Mouse (Mus musculus) kidney, postnatal 4 days (tissue): ENCODE results near the gene Clec16a.
A peak's percentile ranks its signal among the peaks of the same experiment; 100 is the strongest.

Source experiments
- DNase-seq, 2 experiments: peaks; one replicate each; pipeline ENCODE4 v3.0.0; 2021; ENCODE audit warnings: mixed read lengths in 2 of 2

The Clec16a gene

DNA sequence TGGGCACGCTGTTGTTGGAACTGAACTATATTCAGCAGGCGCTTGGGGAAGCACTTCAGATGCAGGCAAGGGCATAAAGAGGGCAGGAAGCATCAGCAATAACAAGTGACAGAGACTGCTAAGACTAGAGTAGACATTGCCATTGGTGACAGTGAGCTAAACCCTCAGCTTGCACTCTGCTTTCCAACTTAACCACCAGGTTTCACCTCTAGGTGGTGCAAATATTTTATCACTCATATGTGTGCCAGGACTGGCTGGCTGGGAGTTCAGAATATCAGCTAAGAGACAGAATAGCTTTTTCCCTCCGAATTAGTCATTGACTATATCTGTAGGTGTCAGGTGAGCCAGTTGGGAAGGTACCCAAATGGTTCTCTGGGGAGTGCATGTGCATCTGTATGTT is 41.4 kb downstream of the Clec16a start:
- no peak for DNase-seq

DNA sequence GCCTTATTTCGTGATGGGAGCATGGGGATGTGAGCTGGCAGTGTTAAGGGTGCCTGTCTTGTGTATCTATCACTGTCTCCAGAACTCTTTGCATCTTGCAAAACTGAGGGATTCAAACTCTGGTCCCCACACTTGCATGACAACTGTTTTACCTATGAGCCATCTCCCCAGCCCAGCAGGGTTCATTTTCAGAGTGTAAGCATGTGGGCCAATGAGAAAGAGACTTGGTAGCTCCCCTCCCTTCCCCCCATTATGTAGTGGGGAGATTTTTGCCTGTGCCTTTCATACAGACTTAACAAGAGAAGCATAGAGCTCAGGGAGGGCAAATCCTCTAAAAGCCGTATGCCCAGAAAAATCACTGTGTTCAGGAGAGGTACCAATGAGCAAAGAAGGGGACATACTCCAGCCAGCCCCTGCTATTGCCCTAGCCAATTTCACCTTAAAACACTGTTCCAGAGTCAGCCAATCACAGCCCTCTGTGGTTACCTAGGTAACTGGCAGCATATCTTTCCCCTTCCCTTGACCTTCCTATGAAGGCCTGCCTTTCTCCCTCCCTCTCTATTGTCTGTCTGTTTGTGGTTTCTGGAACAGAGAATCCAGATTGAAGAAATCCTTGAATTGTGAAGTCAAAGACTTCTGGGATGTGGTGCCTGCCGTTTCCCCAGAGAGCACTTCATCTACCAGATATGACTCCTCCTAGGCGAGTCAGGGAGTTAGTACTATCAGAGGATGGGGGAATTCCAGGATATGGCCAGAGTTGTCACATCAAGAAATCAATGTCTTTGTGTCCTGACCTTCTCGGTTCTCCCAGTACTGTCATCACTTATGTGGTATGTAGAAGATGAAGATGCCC is 55.0 kb downstream of the Clec16a start:
- DNase-seq = no peak

DNA sequence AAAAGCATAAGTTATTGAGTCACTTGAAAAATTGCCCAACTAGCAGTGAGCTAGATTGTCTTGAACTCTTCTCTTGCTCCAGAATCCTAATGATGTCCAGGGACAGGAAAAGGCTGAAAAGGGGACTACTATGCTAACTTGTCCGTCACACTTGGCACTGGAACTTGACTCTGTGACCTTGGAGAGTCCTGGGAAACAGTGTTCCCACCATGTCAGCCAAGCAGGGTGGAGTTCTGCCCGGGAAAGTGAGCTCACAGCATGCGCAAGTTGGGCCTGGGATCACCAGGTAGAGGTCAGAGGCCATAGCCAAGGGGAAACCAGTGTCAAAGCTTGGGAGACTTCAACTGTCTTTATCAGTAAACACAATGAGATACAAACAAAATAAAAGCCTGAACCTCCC is 62.7 kb downstream of the Clec16a start:
- no peak for DNase-seq

DNA sequence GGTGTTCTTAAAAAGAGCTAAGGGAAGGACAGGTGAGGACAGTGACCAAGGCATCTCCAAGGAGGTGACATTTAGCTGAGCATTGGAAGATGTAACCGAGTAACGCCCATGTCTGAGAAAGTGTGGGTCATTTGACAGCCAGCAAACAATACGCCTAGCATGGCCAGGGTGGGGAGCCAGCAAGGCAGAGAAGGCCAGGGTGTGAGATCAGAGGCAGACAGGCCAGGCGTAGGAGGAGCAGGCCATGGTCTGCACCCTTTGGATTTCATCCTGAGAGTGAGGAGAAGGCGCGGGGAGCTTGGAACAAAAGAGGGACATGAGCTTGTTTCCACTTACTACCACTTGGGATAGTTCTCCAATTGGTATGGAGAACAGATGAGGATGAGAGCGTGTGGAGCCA is 64.8 kb downstream of the Clec16a start:
- no peak for DNase-seq

DNA sequence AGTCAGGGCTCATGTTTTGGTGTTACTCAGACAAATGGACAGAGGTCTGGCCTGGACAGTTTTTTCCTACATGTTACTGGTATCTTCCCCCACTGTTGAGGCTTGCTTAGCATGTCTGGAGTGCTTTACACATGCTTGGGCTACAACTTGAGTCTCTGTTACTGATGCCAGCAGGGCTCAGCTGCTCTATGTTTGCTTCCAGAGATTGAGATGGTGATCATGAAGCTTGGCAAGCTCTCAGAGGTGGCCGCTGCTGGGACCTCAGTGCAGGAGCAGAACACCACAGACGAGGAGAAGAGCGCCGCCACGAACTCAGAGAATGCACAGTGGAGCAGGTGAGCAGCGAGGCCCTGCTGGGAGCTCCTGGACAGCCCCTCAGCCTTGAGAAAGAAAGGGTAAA is 65.7 kb downstream of the Clec16a start:
- no peak for DNase-seq

DNA sequence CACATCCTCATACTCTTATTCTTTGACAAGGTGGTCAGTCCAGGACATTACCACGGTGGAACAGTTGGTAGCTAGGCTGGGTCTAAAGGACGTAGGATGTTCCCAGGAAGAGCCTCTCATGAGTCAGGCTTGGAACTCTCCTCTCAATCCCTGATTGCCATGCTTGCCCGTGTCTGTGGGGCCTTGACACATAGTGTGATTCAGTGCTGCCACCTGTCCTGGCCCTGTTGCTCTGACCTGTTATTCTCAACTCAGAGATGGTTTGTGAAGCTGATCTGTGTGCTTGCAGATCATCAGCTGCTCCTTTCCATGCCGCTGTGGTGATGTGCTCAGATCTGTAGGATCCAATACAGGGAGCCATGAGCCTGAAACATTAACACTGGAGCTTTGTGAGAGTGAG is 66.2 kb downstream of the Clec16a start:
- no peak for DNase-seq

DNA sequence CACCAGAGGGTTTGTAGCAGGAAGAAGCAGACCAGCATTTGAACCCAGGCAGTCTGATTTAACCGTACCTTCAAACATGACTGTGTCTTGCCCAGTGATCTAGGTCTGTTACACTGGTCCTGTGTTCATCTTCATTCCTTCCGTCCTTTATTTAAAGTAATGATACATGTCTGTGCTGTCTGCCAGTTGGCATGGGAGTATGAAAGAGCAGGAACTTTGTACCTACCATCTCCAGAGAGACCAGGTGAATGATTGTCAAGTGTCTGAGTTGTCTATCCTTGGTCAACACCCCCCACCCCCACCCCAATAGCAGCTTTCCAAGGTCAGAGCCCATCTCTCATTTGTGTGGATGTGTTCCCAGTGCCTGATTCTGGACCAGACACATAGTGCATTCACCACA is 68.9 kb downstream of the Clec16a start:
- no peak for DNase-seq

DNA sequence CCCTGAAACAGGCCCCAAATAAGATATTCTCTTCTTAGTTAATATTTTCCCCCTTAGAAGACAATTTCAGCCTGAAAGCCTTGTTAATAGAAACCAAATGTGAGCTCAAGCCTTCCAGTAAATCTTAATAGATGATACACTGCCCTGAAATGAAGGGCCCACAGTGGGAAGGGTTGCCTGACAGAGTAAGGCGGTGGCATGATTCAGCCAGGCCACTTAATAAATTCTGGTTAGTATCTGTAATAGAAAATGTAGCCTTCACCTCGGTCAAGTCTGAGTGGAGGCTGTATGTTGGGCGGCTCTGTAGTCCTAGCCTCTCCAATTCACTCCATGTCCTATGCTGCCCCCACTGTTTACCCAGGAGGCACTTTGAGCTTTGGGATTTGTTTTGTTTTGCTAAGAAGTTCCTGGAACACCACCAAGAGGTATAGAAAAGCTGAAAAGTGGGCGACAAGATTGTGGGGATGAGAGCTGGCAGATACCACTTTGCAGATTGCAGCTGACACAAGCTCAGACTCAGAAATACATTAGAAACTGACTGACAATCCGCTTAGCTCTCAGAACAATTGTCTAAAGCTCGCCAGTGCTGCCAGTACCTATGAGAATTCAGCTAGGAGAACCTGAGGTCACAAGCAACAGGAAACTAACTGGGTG is 75.9 kb downstream of the Clec16a start:
- no peak for DNase-seq

DNA sequence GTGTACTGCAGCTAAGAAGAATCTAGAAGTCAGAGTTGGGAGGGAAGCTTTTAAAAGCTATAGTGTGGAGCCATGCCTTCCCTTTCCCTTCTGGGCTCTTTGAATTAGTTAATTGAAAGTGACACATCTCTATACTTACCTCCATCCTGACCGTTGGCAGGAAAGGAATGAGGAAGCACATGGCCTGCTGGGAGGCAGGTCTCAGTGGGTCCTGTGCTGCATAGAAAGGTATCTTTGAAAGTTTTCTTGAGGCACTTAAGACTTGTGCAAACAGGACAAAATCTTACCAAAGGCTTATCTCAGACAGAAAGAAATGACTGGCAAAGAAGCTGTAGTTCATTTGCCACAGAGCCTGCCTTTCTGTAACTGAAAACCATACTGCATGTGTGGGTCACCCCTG is 76.6 kb downstream of the Clec16a start:
- no peak for DNase-seq

DNA sequence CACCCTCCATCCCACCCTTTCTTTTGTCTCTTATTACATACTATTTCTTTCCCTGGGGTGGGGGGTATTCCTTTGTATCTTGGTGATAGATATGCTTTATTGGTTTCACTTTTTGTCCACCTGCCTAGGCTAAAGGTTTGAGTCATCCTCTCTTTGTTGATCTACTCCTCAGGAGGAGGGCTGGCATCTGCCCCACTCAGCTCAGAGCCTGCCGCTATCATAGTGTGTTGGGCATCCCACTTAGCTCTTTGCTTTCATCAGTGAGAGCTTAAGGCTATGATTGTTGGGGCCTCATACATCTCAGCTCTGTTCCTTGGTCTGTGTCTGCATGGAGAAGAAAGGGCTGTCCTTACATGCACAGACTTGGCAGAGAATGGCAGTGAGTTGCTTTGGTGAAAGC is 81.0 kb downstream of the Clec16a start:
- DNase-seq = no peak

DNA sequence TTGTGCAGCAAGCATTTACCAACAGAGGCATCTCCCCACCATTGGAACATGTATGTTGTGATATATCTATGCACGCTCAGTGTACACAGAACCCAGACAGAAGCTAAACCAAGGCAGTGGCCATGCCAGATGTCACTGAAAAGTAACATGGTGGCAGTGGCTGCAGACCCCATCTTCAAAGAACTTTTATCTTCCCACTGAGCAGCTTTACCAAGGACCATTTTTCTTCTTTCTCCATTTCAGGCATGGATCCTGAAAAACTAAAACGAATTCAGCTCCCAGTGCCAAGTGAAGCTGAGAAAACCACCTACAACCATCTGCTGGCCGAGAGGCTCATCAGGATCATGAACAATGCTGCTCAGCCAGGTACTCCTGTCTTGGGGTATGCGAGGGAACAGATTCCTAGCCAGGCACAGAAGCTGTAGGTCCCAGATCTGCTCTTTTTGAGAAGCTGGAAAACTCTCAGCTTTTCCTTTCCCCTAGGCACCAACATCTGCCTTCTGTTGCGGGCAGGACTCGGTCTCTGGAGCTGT is 82.1 kb downstream of the Clec16a start:
- no peak for DNase-seq

DNA sequence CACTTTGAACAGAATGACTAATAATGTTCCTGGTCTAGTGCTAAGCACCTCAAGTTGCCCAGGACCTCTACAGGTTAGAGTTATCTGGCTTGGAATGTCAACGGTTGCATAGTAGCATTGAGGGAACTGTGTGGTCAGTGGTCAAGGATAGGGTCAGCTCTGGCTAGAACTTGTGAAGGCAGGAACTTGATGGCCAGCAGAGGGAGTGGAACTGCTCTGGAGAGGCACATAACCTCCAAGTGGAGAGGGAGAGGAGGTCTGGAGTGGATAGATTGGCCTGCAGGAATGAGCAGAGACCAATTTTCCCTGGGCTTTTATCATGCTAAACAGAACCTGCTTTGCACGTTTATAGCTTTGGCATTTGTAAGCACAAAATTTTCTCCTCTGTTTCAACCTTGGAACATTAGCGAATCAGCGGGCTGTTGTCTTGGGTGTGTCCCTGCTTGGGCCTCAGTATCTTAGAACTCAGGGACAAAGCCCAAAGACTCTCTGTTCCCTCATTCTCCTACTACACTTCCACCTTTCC is 83.0 kb downstream of the Clec16a start:
- DNase-seq = peak in 1 of 2 experiments; percentile 22

DNA sequence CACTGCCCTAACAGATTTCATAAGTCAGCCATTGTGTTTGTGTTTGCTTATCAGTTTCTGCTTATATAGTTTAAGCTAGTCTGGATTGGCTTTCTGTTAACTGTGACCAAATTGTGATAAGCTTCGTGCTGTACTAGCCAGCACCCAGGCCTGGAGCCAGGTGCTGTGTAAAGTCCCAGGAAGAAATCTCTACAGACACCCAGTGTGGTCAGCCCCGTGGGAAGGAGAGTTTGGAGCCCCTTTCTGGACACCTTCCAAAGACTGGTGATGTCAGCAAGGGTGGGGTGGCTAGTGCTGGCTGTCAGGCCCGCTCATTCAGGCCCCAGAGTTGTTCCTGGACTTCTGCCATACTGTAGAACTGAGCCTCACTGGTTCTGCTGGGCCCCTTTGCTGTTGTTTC is 83.8 kb downstream of the Clec16a start:
- no peak for DNase-seq

DNA sequence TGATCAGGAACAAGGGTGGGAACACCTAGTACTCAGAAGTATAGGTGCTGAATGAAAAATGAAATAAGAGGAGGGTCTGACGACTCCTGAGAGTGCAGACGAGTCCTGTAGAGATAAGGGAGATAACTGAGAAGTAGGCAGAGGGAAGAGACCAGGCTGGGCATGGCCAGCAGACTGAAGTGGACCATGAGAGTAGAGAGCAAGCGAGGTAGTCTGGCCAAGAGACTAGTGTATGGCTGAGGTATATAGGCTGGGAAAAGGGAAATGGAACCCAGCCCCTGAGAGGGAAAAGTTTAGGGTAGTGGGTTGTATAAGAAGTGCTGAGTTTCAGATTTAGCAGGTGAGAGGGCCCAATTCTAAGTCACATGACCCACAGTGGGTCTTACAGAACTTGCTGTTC is 84.2 kb downstream of the Clec16a start:
- no peak for DNase-seq

DNA sequence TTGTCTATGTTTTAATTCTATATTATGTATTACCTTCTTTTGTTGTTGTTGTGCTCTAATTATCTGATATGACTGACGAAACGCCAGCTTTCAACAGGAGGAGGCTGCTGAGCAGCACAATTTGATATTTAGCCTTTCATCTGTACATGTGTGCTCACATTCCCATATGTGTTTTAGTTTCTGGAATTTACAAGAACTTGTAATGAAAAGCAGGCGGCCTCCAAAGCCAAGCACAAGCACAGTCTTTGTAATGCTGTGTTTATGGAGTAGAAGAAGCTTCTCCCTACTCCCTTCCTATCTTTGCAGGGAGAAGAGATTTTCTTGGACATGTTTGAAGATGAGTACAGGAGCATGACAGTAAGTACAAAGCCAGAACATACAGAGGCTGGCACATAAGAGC is 89.8 kb downstream of the Clec16a start:
- DNase-seq = no peak

DNA sequence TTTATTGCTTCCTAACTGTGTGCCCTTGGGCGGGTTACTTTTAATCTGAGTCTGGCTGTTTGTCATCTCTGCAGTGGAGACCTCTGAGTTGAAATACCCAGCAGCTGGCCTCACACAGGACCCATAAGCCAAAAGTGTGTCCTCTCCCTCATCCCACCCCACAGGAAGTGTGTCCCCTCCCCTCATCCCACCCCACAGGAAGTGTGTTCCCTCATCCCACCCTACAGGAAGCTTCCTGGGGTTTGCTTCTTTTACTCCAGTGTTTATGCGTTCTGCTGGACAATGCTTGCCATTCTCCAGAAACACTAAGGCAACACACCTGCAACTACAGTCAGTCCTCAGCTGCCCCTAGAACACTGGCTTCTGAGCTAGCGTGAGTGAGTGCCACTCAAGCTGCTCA is 92.8 kb downstream of the Clec16a start:
- DNase-seq = peak in 1 of 2 experiments; percentile 17

DNA sequence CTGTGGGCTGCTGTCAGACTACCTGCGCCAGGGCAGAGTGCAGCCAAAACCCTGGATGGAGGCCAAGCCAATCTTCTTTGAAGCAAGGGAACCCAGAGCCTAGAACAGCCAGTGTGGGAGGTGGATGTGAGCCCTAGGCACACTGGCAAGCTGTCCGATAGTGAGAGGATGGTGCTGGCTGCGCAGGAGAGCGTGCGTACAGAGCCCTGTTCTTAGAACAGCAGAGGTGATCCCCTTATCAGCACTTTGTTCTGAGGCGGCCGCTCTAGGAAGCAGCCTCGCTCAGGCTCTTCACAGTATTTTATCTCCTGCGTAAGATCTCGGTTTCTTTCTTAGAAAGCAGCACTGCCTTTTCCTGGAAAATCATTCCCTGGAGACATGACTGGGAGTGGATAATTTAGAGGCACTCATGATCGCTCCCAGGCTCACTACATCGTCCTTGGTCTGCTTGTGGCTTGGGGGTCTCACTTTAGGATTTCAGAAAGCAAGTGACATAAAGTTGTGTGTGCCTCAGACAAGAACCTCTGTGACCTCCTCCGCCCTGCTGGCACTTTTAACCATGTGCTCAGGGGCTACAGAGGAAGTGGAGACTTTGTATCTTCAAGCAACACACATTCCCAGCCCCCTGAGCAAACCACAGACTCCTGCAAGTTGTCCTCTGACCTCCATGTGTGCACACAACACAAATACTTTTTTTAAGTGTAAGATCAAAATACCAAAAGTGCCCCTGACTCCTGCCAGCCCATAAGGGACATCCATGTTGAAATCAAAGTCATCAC is 94.2 kb downstream of the Clec16a start:
- DNase-seq = peak; percentile 19 to 34

DNA sequence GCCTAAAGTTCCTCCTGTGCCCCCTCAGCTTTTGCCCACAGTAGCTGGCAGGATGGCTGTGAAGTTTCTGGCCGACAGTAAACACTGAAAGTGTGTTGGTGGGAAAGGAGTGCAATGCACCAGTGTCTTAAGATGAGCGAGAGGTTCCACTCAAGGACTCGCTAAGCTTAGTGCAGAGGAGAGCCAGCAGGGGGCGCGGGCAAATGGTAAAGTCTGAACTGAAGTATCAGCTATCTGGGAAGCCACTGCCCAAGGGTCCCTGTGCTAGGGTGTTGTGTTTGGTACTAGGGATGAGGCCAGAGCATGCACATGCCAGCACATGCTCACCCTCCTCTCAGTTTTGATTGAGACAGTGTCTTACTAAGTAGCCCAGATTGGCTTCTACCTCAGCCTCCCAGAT is 94.9 kb downstream of the Clec16a start:
- DNase-seq = peak; percentile 95

DNA sequence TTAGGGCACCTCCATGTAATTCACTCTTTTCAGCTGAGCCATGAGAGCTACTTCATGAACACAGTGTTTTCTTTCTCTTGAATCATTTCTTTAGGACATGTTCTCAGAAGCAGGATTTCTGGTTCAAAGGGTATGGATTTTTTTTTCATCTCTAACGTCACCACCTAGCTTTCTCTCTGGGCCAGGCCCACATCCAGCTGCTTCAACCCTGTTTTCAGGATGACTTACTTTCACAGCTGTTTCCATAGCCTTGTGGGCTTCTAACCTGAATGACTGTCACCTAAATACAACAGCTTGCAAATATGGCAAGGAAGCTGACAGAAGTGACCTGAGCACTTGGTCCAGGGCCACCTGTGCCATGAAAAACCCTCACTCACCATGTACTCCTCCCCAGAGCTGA is 96.0 kb downstream of the Clec16a start:
- no peak for DNase-seq

DNA sequence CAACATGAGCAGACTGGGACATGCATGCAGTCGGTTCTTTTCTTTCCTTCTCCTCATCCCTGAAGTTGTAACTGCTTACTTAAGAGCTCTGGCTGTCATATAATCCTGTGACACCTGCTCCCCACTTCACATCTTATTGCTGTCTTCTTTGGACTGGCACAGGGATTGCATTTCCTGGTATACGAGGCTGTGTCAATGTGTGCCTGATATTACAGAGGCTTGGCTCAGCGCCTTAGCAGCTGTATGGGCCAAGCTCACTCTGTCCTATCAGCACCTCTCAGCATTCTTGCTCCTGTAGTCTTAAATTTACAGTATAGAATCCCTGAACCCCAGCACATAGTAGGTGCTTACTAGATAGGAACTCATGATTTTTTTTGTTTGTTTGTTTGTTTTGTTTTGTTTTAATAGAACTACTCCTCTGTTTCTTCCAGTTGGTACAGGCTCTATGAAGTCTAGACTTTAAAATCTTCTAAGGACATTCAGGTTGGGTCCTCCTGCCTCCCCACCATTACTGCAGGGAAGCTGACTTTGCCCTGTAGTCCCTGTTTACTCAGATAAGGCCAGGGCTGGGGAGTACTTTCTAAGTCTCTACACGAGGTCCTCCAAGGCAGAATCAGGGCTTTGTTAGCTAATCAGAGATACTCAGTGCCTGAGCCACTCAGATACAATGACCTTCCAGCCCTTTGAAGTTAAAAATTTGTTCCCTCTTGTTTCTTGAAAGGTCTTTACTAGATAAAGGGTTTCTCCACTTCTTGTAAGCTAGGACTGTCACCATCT is 97.9 kb downstream of the Clec16a start:
- DNase-seq = no peak

DNA sequence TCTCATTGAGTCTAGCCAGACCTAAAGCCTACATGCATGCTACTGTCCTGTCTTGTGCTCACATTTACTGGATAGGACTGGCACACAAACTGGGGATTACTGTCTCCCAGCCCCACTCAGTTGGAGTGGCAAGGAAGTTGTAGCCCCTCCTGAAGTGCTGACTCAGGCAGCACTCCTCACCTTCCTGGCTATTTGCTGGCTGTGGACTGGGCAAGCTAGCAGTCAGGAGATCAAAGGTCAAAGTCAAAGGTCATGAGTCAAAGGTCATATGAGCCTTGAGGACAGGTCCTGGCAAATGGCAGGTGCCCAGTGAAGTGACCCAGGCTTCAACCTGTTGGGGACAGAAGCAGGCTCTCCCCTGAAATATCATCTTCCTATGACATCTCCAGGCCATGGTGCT is 99.1 kb downstream of the Clec16a start:
- no peak for DNase-seq

DNA sequence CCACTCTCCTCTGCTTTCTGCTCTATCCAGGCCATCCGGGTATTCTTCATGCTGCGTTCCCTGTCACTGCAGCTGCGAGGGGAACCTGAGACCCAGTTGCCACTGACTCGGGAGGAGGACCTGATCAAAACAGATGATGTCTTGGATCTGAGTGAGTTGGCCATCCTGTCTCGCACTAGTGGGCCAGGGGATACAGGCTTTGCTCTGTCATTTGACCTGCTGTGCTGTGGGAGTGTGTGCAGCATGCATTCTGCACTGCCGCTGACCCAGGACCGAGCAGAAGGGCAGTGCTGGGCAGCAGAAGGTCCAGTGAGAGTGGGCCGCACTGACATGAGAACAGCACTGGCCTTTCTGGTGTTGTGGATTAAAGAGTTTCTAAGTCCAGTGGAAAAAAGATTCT is 99.6 kb downstream of the Clec16a start:
- peak; percentile 29 to 54 for DNase-seq
